Mouse (Mus musculus): ENCODE results near the gene Kcnq1.

- TF ChIP-seq POLR2AphosphoS5 (IDR thresholded peaks at IDR 0.05; ENCODE audit: borderline replicate concordance, low read depth, low read length) (no peak), CTCF (IDR thresholded peaks at IDR 0.05 in 2 of 3, conservative IDR thresholded peaks at IDR 0.05 in 1 of 3; ENCODE audit: control insufficient read depth in 1 of 3, insufficient read depth in 1 of 3, low read depth in 2 of 3, low read length in 3 of 3, poor library complexity in 1 of 3, severe bottlenecking in 1 of 3) (peak; percentile 88 to 96 (median 95)), HCFC1 (IDR thresholded peaks at IDR 0.05; ENCODE audit: low read depth, low read length) (no peak), TCF12 (IDR thresholded peaks at IDR 0.05; ENCODE audit: low read depth, low read length) (no peak), GABPA (IDR thresholded peaks at IDR 0.05; ENCODE audit: low read depth, low read length) (no peak), NELFE (IDR thresholded peaks at IDR 0.05; ENCODE audit: low read depth, low read length) (no peak), NRF1 (IDR thresholded peaks at IDR 0.05; ENCODE audit: insufficient read depth, low read depth, low read length, poor library complexity, severe bottlenecking) (no peak), EP300 (IDR thresholded peaks at IDR 0.05; ENCODE audit: low read depth in 1 of 2, low read length in 2 of 2) (no peak), POLR2AphosphoS2 (IDR thresholded peaks at IDR 0.05; ENCODE audit: low read length) (no peak)
Measured at GRCm38 (mm10) chr7:143094592-143095553, 11.3 kb upstream of the Kcnq1 start, which contains the start of gene Trpm5.

Measured in MEL (cell line).